Mouse (Mus musculus): Measurements from ENCODE around the gene Zfp68.

DNA sequence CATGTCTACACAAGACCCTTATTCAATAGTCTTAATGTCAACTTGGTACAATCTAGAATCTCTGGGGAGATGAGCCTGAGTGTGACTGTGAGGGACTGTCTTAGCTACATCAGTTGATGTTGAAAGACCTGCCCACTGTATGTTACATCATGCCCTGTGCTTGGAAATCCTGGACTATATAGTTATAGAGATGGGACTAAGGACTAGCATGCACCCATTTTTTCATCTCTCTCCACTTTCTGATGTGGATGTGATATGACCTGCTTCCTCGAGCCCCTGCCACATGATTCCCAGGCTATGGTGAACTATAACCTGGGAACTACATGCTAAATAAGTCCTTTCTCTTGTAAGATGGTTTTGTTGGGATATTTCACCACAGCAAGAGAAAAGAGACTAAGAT is 33.4 kb upstream of the Zfp68 start:
- no peak for TF ChIP-seq POLR2A (IDR thresholded peaks at IDR 0.05; ENCODE audit: low read depth, low read length)
- no peak for TF ChIP-seq CTCF (conservative IDR thresholded peaks at IDR 0.05; ENCODE audit: insufficient read depth, insufficient read length, low read depth, low read length)

Measured in kidney, adult 2 months (tissue).